ENCODE assay signal across 9 mouse cellular contexts in the genomic region with DNA sequence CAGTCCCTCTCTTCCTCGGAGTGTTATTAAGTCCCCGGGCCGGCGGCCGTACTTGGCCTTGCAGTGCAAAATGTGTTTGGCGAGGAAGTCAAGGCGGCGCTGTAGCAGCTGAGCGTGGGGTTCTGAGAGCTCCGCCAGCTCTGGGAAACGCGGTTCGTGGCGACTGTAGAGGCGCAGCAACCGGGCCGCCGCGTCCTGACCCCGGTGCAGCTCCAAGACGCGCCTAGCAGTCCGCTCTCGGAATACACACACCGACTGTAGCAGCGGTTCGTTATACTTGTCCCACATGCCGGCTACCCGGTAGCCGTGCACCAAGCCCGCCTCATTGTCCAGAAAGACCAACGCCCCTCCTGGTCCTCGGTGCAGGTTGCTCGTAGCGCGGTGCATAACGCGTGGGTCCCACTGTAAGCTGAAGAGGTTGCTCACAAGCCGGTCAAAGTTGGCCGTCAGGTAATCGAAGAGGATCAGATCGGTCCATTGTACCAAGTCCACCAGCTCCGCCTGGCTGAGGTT. TPM values are rescaled to one million over a fixed set of nuclear protein-coding genes. Genes with fewer than 3 reads are reported as not detected.
A peak's percentile ranks its signal among the peaks of the same experiment; 100 is the strongest.
DNase-seq lines count a peak whose midpoint lies in the region; ATAC-seq and TF ChIP-seq lines count a peak whose summit lies in the region.
"Had no signal": no experiment of that assay in that cellular context is flagged by ENCODE, and none has a peak within 500 bp of the region (broad histone marks: within the 10 kb centered on the region; RNA-seq: fewer than 3 reads in every experiment).

No protein-coding gene starts in this region.

- H3K27me3 ChIP-seq in heart, embryonic 11.5 days (ENCODE audit: control insufficient read depth, insufficient read depth, low read length): 0 out of 2 replicates have a peak, but pooled peaks cover 2% of the 10 kb centered on the region
- H3K27me3 ChIP-seq in kidney, embryonic 14.5 days (ENCODE audit: control insufficient read depth, insufficient read depth, low read length): no peaks in the 10 kb centered on the region
- H3K27me3 ChIP-seq in liver, adult 2 months (ENCODE audit: control insufficient read depth, insufficient read depth, low read length): peaks cover 21% of the 10 kb centered on the region
- H3K27me3 ChIP-seq in stomach, embryonic 15.5 days (replicated peaks): no peaks in the 10 kb centered on the region
- H3K27me3 ChIP-seq: CH12.LX had no signal

- H3K36me3 ChIP-seq in heart, embryonic 11.5 days (ENCODE audit: control insufficient read depth, insufficient read depth, low read length): no peaks in the 10 kb centered on the region
- H3K36me3 ChIP-seq in kidney, embryonic 14.5 days (ENCODE audit: control insufficient read depth, insufficient read depth, low read length): no peaks in the 10 kb centered on the region
- H3K36me3 ChIP-seq in liver, adult 2 months (ENCODE audit: control insufficient read depth, insufficient read depth, low read length): no peaks in the 10 kb centered on the region
- H3K36me3 ChIP-seq in stomach, embryonic 15.5 days: no peaks in the 10 kb centered on the region

- 0 out of 2 replicates have a peak, but pooled peaks cover 3% of the 10 kb centered on the region for H3K4me1 ChIP-seq in embryonic fibroblast, embryonic 13.5 days (ENCODE audit: control insufficient read depth, insufficient read depth, low read length)
- H3K4me1 ChIP-seq in heart, embryonic 11.5 days (ENCODE audit: control insufficient read depth, insufficient read depth, low read length): peaks cover 5% of the 10 kb centered on the region; the same call in 1 of the 2 replicates
- H3K4me1 ChIP-seq in kidney, embryonic 14.5 days (ENCODE audit: control insufficient read depth, insufficient read depth, low read length): peaks cover 24% of the 10 kb centered on the region; the same call in 1 of the 2 replicates
- H3K4me1 ChIP-seq in liver, adult 2 months (ENCODE audit: control insufficient read depth, insufficient read depth, low read length): peaks cover 6% of the 10 kb centered on the region
- peaks cover 13% of the 10 kb centered on the region for H3K4me1 ChIP-seq in stomach, embryonic 15.5 days

- H3K9me3 ChIP-seq in heart, embryonic 11.5 days (replicated peaks; ENCODE audit: control insufficient read depth, low read length): no peaks in the 10 kb centered on the region
- no peaks in the 10 kb centered on the region for H3K9me3 ChIP-seq in kidney, embryonic 14.5 days (ENCODE audit: control insufficient read depth, low read length)
- no peaks in the 10 kb centered on the region for H3K9me3 ChIP-seq in stomach, embryonic 15.5 days

- TF ChIP-seq POLR2A in embryonic fibroblast, embryonic 13.5 days (IDR thresholded peaks at IDR 0.05; ENCODE audit: low read depth, low read length): no peak
- TF ChIP-seq POLR2A in liver, adult 2 months (IDR thresholded peaks at IDR 0.05; ENCODE audit: extremely low read depth, insufficient read depth, low read length): no peak

- ATAC-seq in heart, embryonic 11.5 days (replicated peaks; ENCODE audit: insufficient number of reproducible peaks, low FRiP score, low TSS enrichment): 0 out of 2 replicates have a peak, but pooled peaks have one; percentile 5
- peak; percentile 10 for ATAC-seq in kidney, embryonic 14.5 days (ENCODE audit: low FRiP score, low TSS enrichment)
- ATAC-seq in monocyte, adult 5-6 weeks (replicated peaks; ENCODE audit: insufficient number of reproducible peaks, low FRiP score, low TSS enrichment, poor library complexity, severe bottlenecking): 0 out of 2 replicates have a peak, but pooled peaks have one; percentile 21
- ATAC-seq in stomach, embryonic 15.5 days (ENCODE audit: insufficient read depth, low FRiP score, low read depth): no peak

- WGBS in heart, embryonic 11.5 days (ENCODE audit: insufficient replicate concordance): under 1% methylated on average over 43 of the region's 43 CpGs
- WGBS in kidney, embryonic 14.5 days: 1% methylated on average over 43 of the region's 43 CpGs
- 3% methylated on average over 43 of the region's 43 CpGs for WGBS in liver, adult 2 months
- under 1% methylated on average over 43 of the region's 43 CpGs for WGBS in stomach, embryonic 15.5 days

- H3K9ac ChIP-seq in heart, embryonic 11.5 days (ENCODE audit: low read depth, low read length): peak overlapping the region; percentile 78
- peak overlapping the region; percentile 90; the same call in 1 of the 2 replicates for H3K9ac ChIP-seq in kidney, embryonic 14.5 days (ENCODE audit: low read depth, low read length)
- no peak overlapping the region for H3K9ac ChIP-seq in liver, adult 2 months (ENCODE audit: low read depth, low read length)
- H3K9ac ChIP-seq in stomach, embryonic 15.5 days: peak overlapping the region; percentile 70; the same call in 1 of the 2 replicates

- peak; percentile 26; the same call in 1 of the 2 replicates for TF ChIP-seq CTCF in embryonic fibroblast, embryonic 13.5 days (IDR thresholded peaks at IDR 0.05; ENCODE audit: borderline replicate concordance, insufficient read depth, low read length)
- TF ChIP-seq CTCF in liver, adult 2 months (IDR thresholded peaks at IDR 0.05; ENCODE audit: low read depth, low read length): no peak

- H3K4me3 ChIP-seq in embryonic fibroblast, embryonic 13.5 days (ENCODE audit: insufficient read depth, low read length): peak overlapping the region; percentile 46
- peak overlapping the region; percentile 70 for H3K4me3 ChIP-seq in heart, embryonic 11.5 days (ENCODE audit: low read depth, low read length)
- peak overlapping the region; percentile 77 for H3K4me3 ChIP-seq in kidney, embryonic 14.5 days (ENCODE audit: low read length)
- peak overlapping the region; percentile 21; the same call in 1 of the 2 replicates for H3K4me3 ChIP-seq in liver, adult 2 months (ENCODE audit: insufficient read depth, low read depth, low read length)
- H3K4me3 ChIP-seq in stomach, embryonic 15.5 days (replicated peaks): peak overlapping the region; percentile 73

- H3K4me2 ChIP-seq in heart, embryonic 11.5 days: peak overlapping the region; percentile 85
- peak overlapping the region; percentile 81 for H3K4me2 ChIP-seq in kidney, embryonic 14.5 days (replicated peaks; ENCODE audit: low read depth, low read length)
- peak overlapping the region; percentile 96 for H3K4me2 ChIP-seq in stomach, embryonic 15.5 days

- no peaks in the 10 kb centered on the region for H3K79me2 ChIP-seq in liver, adult 2 months (ENCODE audit: control insufficient read depth, insufficient read depth, low read length)

- H3K27ac ChIP-seq in embryonic fibroblast, embryonic 13.5 days (ENCODE audit: insufficient read depth, low read length): no peak overlapping the region
- H3K27ac ChIP-seq in heart, embryonic 11.5 days (ENCODE audit: low read depth, low read length): no peak overlapping the region
- peak overlapping the region; percentile 7; the same call in 1 of the 2 replicates for H3K27ac ChIP-seq in kidney, embryonic 14.5 days (ENCODE audit: low read depth, low read length)
- no peak overlapping the region for H3K27ac ChIP-seq in liver, adult 2 months (replicated peaks; ENCODE audit: insufficient read depth, low read depth, low read length)
- no peak overlapping the region for H3K27ac ChIP-seq in stomach, embryonic 15.5 days

- DNase-seq in urinary bladder, adult 18-20 months (ENCODE audit: low spot score in 2 of 2): peak; percentile 60 to 61
- no peak for DNase-seq in urinary bladder, adult 2 months (ENCODE audit: low spot score)
- DNase-seq in liver, adult 2 months (ENCODE audit: extremely low read depth, low read depth, low spot score): peak; percentile 6

RNA-seq across cellular contexts. Expression of gene Fjx1, which starts 2.0 kb away (rescaled TPM):
- polyA plus RNA-seq in urinary bladder, adult 2 months (2012; rRNA removed): 5.7 and 6.6 TPM in 2 replicates
- polyA plus RNA-seq in embryonic fibroblast, embryonic 13.5 days (2011; ENCODE audit: insufficient read length, low read depth, missing spikeins): 5.8 and 7.7 TPM in 2 replicates
- polyA plus RNA-seq in heart, embryonic 11.5 days (2014; fragmentation: Nextera tagmentation; extraction: Ambion mirVana): 2.2 and 2.6 TPM in 2 replicates
- 7.8 and 9.9 TPM in 2 replicates for polyA plus RNA-seq in kidney, embryonic 14.5 days (2014; fragmentation: Nextera tagmentation; extraction: Ambion mirVana)
- not detected in 2 replicates for total RNA-seq in liver, adult 2 months (2014; rRNA removed)
- 0.04 TPM in 1 of 2 replicates, not detected in the other for polyA plus RNA-seq in liver, adult 2 months (2012; rRNA removed)
- total RNA-seq in monocyte, adult 5-6 weeks (2017): not detected in 3 replicates
- 10.1 and 10.4 TPM in 2 replicates for polyA plus RNA-seq in stomach, embryonic 15.5 days (2015; fragmentation: Nextera tagmentation; extraction: Ambion mirVana)

RNA-seq across cellular contexts. Expression of gene Trim44, which starts 42.7 kb away (rescaled TPM):
- 47.0 and 50.1 TPM in 2 replicates for polyA plus RNA-seq in urinary bladder, adult 2 months (2012; rRNA removed)
- polyA plus RNA-seq in embryonic fibroblast, embryonic 13.5 days (2011; ENCODE audit: insufficient read length, low read depth, missing spikeins): 76.1 and 97.4 TPM in 2 replicates
- 29.7 and 30.7 TPM in 2 replicates for polyA plus RNA-seq in heart, embryonic 11.5 days (2014; fragmentation: Nextera tagmentation; extraction: Ambion mirVana)
- polyA plus RNA-seq in kidney, embryonic 14.5 days (2014; fragmentation: Nextera tagmentation; extraction: Ambion mirVana): 24.4 and 42.5 TPM in 2 replicates
- total RNA-seq in liver, adult 2 months (2014; rRNA removed): 13.3 and 14.8 TPM in 2 replicates
- 10.8 and 11.5 TPM in 2 replicates for polyA plus RNA-seq in liver, adult 2 months (2012; rRNA removed)
- total RNA-seq in monocyte, adult 5-6 weeks (2017): 29.3 to 39.8 TPM (median 36.1 TPM) in 3 replicates
- 32.0 and 35.5 TPM in 2 replicates for polyA plus RNA-seq in stomach, embryonic 15.5 days (2015; fragmentation: Nextera tagmentation; extraction: Ambion mirVana)

Comparison
In these comparisons a context has a peak if more than half of its experiments do, and no peak if none do; other contexts are left out.
1. H3K4me3 ChIP-seq: peak in every context shown above with its lines; median percentile 77 in kidney, embryonic 14.5 days; 73 in stomach, embryonic 15.5 days; 70 in heart, embryonic 11.5 days; 46 in embryonic fibroblast, embryonic 13.5 days; 21 in liver, adult 2 months.